Mouse (Mus musculus) MEL (cell line): Measurements from ENCODE around the gene Dnm1. TPM values are rescaled to one million over a fixed set of nuclear protein-coding genes. Genes with fewer than 3 reads are reported as not detected.
A peak's percentile ranks its signal among the peaks of the same experiment; 100 is the strongest.

Experiments used
- DNase-seq: peaks from one replicate; pipeline ENCODE4 v3.0.0; 2011; ENCODE audit warnings: low read depth, low spot score
- H3K27ac ChIP-seq: 2 replicates; pipeline ENCODE4 v1.5.1; 2012; ENCODE audit warnings: low read depth, mild to moderate bottlenecking, control low read depth, low read length, moderate library complexity; ENCODE audit not compliant: control insufficient read depth
- H3K27me3 ChIP-seq, 2 experiments: fragments of 150-350 bp in 1 of 2; sonication (generic) in 1 of 2; 2 replicates each; pipeline ENCODE4 v1.6.1; 2012; ENCODE audit warnings: low read length in 2 of 2, mild to moderate bottlenecking in 2 of 2, improper control_type of control experiment in 1 of 2, moderate library complexity in 1 of 2; ENCODE audit not compliant: insufficient read depth in 2 of 2, control insufficient read depth in 1 of 2
- H3K36me3 ChIP-seq, 2 experiments: 2 replicates each; pipeline ENCODE4 v1.6.1; 2012 to 2014; ENCODE audit warnings: low read length in 2 of 2, improper control_type of control experiment in 1 of 2, inconsistent platforms in 1 of 2, mild to moderate bottlenecking in 1 of 2; ENCODE audit not compliant: insufficient read depth in 2 of 2, control insufficient read depth in 1 of 2
- H3K4me1 ChIP-seq, 2 experiments: fragments of 150-350 bp in 1 of 2; sonication (generic) in 1 of 2; 2 replicates each; pipeline ENCODE4 v1.6.1; 2012; ENCODE audit warnings: low read length in 2 of 2, improper control_type of control experiment in 1 of 2, mild to moderate bottlenecking in 1 of 2; ENCODE audit not compliant: insufficient read depth in 2 of 2, control insufficient read depth in 1 of 2
- H3K4me3 ChIP-seq, 2 experiments: fragments of 150-350 bp in 1 of 2; sonication (generic) in 1 of 2; 2 replicates each; pipeline ENCODE4 v1.5.1; 2012; ENCODE audit warnings: low read depth in 2 of 2, low read length in 2 of 2, mild to moderate bottlenecking in 2 of 2, moderate library complexity in 2 of 2, control low read depth in 1 of 2, improper control_type of control experiment in 1 of 2; ENCODE audit not compliant: control insufficient read depth in 1 of 2, insufficient read depth in 1 of 2
- H3K79me2 ChIP-seq: 2 replicates; pipeline ENCODE4 v1.6.1; 2012; ENCODE audit warnings: mild to moderate bottlenecking, low read length, moderate library complexity; ENCODE audit not compliant: control insufficient read depth, poor library complexity, insufficient read depth
- H3K9ac ChIP-seq: 2 replicates; pipeline ENCODE4 v1.6.1; 2012; ENCODE audit warnings: low read depth, mild to moderate bottlenecking, control low read depth, low read length, moderate library complexity; ENCODE audit not compliant: control insufficient read depth, poor library complexity, severe bottlenecking
- H3K9me3 ChIP-seq: fragments of 150-350 bp; sonication (generic); replicated peaks from 2 replicates; pipeline ENCODE4 v1.6.1; 2012; ENCODE audit warnings: mild to moderate bottlenecking, low read length, improper control_type of control experiment, moderate library complexity; ENCODE audit not compliant: insufficient read depth
- CHD1 ChIP-seq: IDR thresholded peaks from 2 replicates; pipeline ENCODE4 v1.6.1; 2012; ENCODE audit warnings: low read depth, mild to moderate bottlenecking, inconsistent platforms, low read length, improper control_type of control experiment
- ETS1 ChIP-seq: IDR thresholded peaks from 2 replicates; pipeline ENCODE4 v1.6.1; 2012; ENCODE audit warnings: low read depth, mild to moderate bottlenecking, inconsistent platforms, low read length, improper control_type of control experiment, moderate library complexity
- GATA1 ChIP-seq: IDR thresholded peaks from 2 replicates; pipeline ENCODE4 v1.6.1; 2011; ENCODE audit warnings: low read depth, low read length, improper control_type of control experiment
- KAT2A ChIP-seq: conservative IDR thresholded peaks from 2 replicates; pipeline ENCODE4 v1.6.1; 2012; ENCODE audit warnings: low read depth, low read length, improper control_type of control experiment, inconsistent platforms
- MAFK ChIP-seq: IDR thresholded peaks from 2 replicates; pipeline ENCODE4 v1.6.1; 2011; ENCODE audit warnings: low read depth, mild to moderate bottlenecking, low read length, improper control_type of control experiment, borderline replicate concordance
- MYB ChIP-seq: IDR thresholded peaks from 2 replicates; pipeline ENCODE4 v1.6.1; 2011; ENCODE audit warnings: mild to moderate bottlenecking, low read depth, low read length, improper control_type of control experiment
- NRF1 ChIP-seq: IDR thresholded peaks from 2 replicates; pipeline ENCODE4 v1.6.1; 2014; ENCODE audit warnings: low read depth, mild to moderate bottlenecking, inconsistent platforms, low read length, improper control_type of control experiment, moderate library complexity; ENCODE audit not compliant: poor library complexity, insufficient read depth, severe bottlenecking
- RAD21 ChIP-seq: IDR thresholded peaks from 2 replicates; pipeline ENCODE4 v1.6.1; 2011; ENCODE audit warnings: mild to moderate bottlenecking, low read depth, low read length, improper control_type of control experiment
- TBP ChIP-seq: IDR thresholded peaks from 2 replicates; pipeline ENCODE4 v1.8.0; 2011; ENCODE audit warnings: low read depth, low read length, improper control_type of control experiment
- UBTF ChIP-seq: IDR thresholded peaks from 2 replicates; pipeline ENCODE4 v1.6.1; 2012; ENCODE audit warnings: low read depth, mild to moderate bottlenecking, inconsistent platforms, low read length, improper control_type of control experiment, moderate library complexity, borderline replicate concordance; ENCODE audit not compliant: insufficient read depth
- USF1 ChIP-seq: IDR thresholded peaks from 2 replicates; pipeline ENCODE4 v1.6.1; 2014; ENCODE audit warnings: low read depth, mild to moderate bottlenecking, inconsistent platforms, low read length, improper control_type of control experiment, moderate library complexity
- polyA plus RNA-seq, 2 experiments: library from polyadenylated mRNA; stranded (reverse) in 1 of 2; unstranded in 1 of 2; fragments of >175 nt in 1 of 2; fragments of >200 nt in 1 of 2; gene quantifications; 2 replicates each; pipeline versions ENCODE4 v1.2.1 to v1.2.4; 2012; ENCODE audit warnings: low replicate concordance in 2 of 2, low read depth in 1 of 2; ENCODE audit not compliant: insufficient read length in 2 of 2, insufficient read depth in 1 of 2, missing spikeins in 1 of 2
- total RNA-seq: library from RNA; depleted of rRNA; stranded (reverse); fragments of 300-350 nt; gene quantifications from 2 replicates; pipeline ENCODE4 v1.2.3, GENCODE M21; 2012; rRNA removed

The Dnm1 gene
- total and polyA plus RNA-seq, 3 experiments: 0.42 to 5.0 TPM; not detected in 1

- no peak overlapping the region; the same call in 1 of the 2 replicates for H3K27ac ChIP-seq
- H3K4me3 ChIP-seq: peak overlapping the region; percentile 81 to 95
- peak overlapping the region; percentile 87 for H3K9ac ChIP-seq
- no peaks in the 10 kb centered on the region for H3K9me3 ChIP-seq
- no peak for DNase-seq
- H3K27me3 ChIP-seq: no peaks in the 10 kb centered on the region
- peaks cover 14% of the 10 kb centered on the region for H3K79me2 ChIP-seq
- peaks cover 4% of the 10 kb centered on the region in 2 experiments; a peak in 2 of 4 replicates for H3K36me3 ChIP-seq
- peaks cover 0 to 5% of the 10 kb centered on the region in 2 experiments; a peak in 1 of 4 replicates for H3K4me1 ChIP-seq
- no peak for TF ChIP-seq UBTF
- no peak for TF ChIP-seq KAT2A
- TF ChIP-seq TBP: no peak
- TF ChIP-seq CHD1: no peak
- no peak for TF ChIP-seq USF1
- TF ChIP-seq MAFK: no peak
- TF ChIP-seq RAD21: no peak
- TF ChIP-seq NRF1: no peak
- TF ChIP-seq GATA1: no peak
- no peak for TF ChIP-seq ETS1
- TF ChIP-seq MYB: no peak
These were observed 94.1 kb downstream of the Dnm1 start for GRCm38 (mm10) chr2:32258887-32259533.

Other genes with a start within 250 kb of the Dnm1 start
- gene Prrc2b, start 202.3 kb downstream of the Dnm1 start, total RNA-seq: 14.8 and 18.4 TPM in 2 replicates
- gene Prrc2b, start 202.3 kb downstream of the Dnm1 start, polyA plus RNA-seq: 10 to 100 TPM; 42.2 to 42.9 TPM
- gene Pomt1, start 116.7 kb downstream of the Dnm1 start, total RNA-seq: 30.7 and 34.2 TPM in 2 replicates
- gene Pomt1, start 116.7 kb downstream of the Dnm1 start, polyA plus RNA-seq: 10 to 100 TPM in 1 of 2 experiments, not detected in 1; 42.8 TPM
- 60.1 and 73.7 TPM in 2 replicates for gene Uck1, start 93.2 kb downstream of the Dnm1 start, total RNA-seq
- gene Uck1, start 93.2 kb downstream of the Dnm1 start, polyA plus RNA-seq: 10 to 100 TPM in 1 of 2 experiments, not detected in 1; 60.6 TPM
- gene Golga2, start 66.0 kb downstream of the Dnm1 start, total RNA-seq: 20.3 TPM in 2 replicates
- gene Golga2, start 66.0 kb downstream of the Dnm1 start, polyA plus RNA-seq: 10 to 100 TPM in 1 of 2 experiments, not detected in 1; 38.6 TPM
- gene Swi5, start 65.3 kb downstream of the Dnm1 start, total RNA-seq: 342 and 371 TPM in 2 replicates
- 100 to 1,000 TPM in 1 of 2 experiments, not detected in 1; 480 TPM for gene Swi5, start 65.3 kb downstream of the Dnm1 start, polyA plus RNA-seq
- gene Ciz1, start 1.0 kb downstream of the Dnm1 start, total RNA-seq: 20.7 and 21.6 TPM in 2 replicates
- 10 to 100 TPM in 1 of 2 experiments, not detected in 1; 99.8 TPM for gene Ciz1, start 1.0 kb downstream of the Dnm1 start, polyA plus RNA-seq
- 52.3 and 63.5 TPM in 2 replicates for gene 1110008P14Rik, start 28.6 kb upstream of the Dnm1 start, total RNA-seq
- gene 1110008P14Rik, start 28.6 kb upstream of the Dnm1 start, polyA plus RNA-seq: 10 to 100 TPM in 1 of 2 experiments, not detected in 1; 62.9 TPM
- gene Lcn2, start 34.9 kb upstream of the Dnm1 start, total RNA-seq: not detected in 2 replicates
- gene Lcn2, start 34.9 kb upstream of the Dnm1 start, polyA plus RNA-seq: not detected
- gene Ptges2, start 42.6 kb upstream of the Dnm1 start, total RNA-seq: 30.4 and 33.3 TPM in 2 replicates
- gene Ptges2, start 42.6 kb upstream of the Dnm1 start, polyA plus RNA-seq: 100 to 1,000 TPM in 1 of 2 experiments, 10 to 100 TPM in 1; 47.0 to 396 TPM
- gene Naif1, start 97.1 kb upstream of the Dnm1 start, total RNA-seq: 4.4 and 4.9 TPM in 2 replicates
- 1 to 10 TPM in 1 of 2 experiments, not detected in 1; 8.5 TPM for gene Naif1, start 97.1 kb upstream of the Dnm1 start, polyA plus RNA-seq
- 28.1 and 32.5 TPM in 2 replicates for gene Slc25a25, start 98.1 kb upstream of the Dnm1 start, total RNA-seq
- gene Slc25a25, start 98.1 kb upstream of the Dnm1 start, polyA plus RNA-seq: 10 to 100 TPM in 1 of 2 experiments, not detected in 1; 22.3 TPM
- 1.5 and 2.4 TPM in 2 replicates for gene Fam102a, start 182.0 kb upstream of the Dnm1 start, total RNA-seq
- gene Fam102a, start 182.0 kb upstream of the Dnm1 start, polyA plus RNA-seq: 1 to 10 TPM in 1 of 2 experiments, not detected in 1; 1.8 TPM
- 39.5 and 45.8 TPM in 2 replicates for gene Dpm2, start 217.5 kb upstream of the Dnm1 start, total RNA-seq
- 100 to 1,000 TPM in 1 of 2 experiments, not detected in 1; 109 TPM for gene Dpm2, start 217.5 kb upstream of the Dnm1 start, polyA plus RNA-seq
- 0.56 and 0.58 TPM in 2 replicates for gene Pip5kl1, start 221.5 kb upstream of the Dnm1 start, total RNA-seq
- under 1 TPM in 1 of 2 experiments, not detected in 1; 0.22 TPM for gene Pip5kl1, start 221.5 kb upstream of the Dnm1 start, polyA plus RNA-seq
- 0.12 and 0.13 TPM in 2 replicates for gene 9430097D07Rik, start 222.3 kb upstream of the Dnm1 start, total RNA-seq
- gene 9430097D07Rik, start 222.3 kb upstream of the Dnm1 start, polyA plus RNA-seq: under 1 TPM in 1 of 2 experiments, not detected in 1; 0.11 TPM
- 44.3 and 58.3 TPM in 2 replicates for gene St6galnac4, start 233.8 kb upstream of the Dnm1 start, total RNA-seq
- gene St6galnac4, start 233.8 kb upstream of the Dnm1 start, polyA plus RNA-seq: 100 to 1,000 TPM in 1 of 2 experiments, not detected in 1; 109 TPM
- gene St6galnac6, start 246.4 kb upstream of the Dnm1 start, total RNA-seq: 9.0 and 12.5 TPM in 2 replicates
- gene St6galnac6, start 246.4 kb upstream of the Dnm1 start, polyA plus RNA-seq: 10 to 100 TPM in 1 of 2 experiments, not detected in 1; 26.5 TPM